Mouse (Mus musculus): ENCODE data around the gene Trim41. TPM values are rescaled to one million over a fixed set of nuclear protein-coding genes. Genes with fewer than 3 reads are reported as not detected.

Gene Trim41
- total and polyA plus RNA-seq, 2 experiments from 2014 or later = 2.7 to 39.6 TPM

DNA sequence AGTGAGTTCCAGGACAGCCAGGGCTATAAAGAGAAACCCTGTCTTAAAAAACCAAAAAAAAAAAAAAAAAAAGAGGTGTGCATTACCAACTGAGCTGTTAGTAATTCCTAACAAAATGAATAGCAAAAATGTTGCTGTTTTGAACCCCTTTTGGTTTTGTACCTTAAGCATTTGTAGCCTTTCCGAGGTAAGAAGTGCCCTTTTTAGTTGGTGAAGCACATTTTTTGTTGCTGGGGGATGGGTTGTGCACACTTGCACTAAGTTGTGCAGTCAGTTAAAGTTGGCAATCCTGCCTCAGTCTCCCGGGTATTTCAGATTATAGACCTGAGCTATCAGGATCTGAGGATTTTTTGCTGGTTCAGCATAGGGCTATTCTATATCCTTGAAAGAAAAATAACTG is 12.2 kb downstream of the Trim41 start:
- TF ChIP-seq CTCF (IDR thresholded peaks at IDR 0.05; ENCODE audit: low read depth) = no peak
- TF ChIP-seq EP300 (IDR thresholded peaks at IDR 0.05; ENCODE audit: low read depth) = no peak
- H3K9me3 ChIP-seq (replicated peaks; ENCODE audit: control insufficient read depth, low read length) = no peaks in the 10 kb centered on the region
- 71% methylated on average over 2 of the region's 2 CpGs for WGBS
- no peak overlapping the region for H3K27ac ChIP-seq (ENCODE audit: low read depth)
- H3K4me3 ChIP-seq (ENCODE audit: low read depth, low read length) = no peak overlapping the region
- H3K27me3 ChIP-seq (ENCODE audit: control insufficient read depth, insufficient read depth, low read length) = no peaks in the 10 kb centered on the region
- H3K4me1 ChIP-seq (ENCODE audit: control insufficient read depth, insufficient read depth) = peaks cover 13% of the 10 kb centered on the region
- no peak overlapping the region for H3K9ac ChIP-seq (replicated peaks; ENCODE audit: low read depth, low read length)
- DNase-seq (ENCODE audit: low spot score) (no peak), ATAC-seq (ENCODE audit: insufficient read depth, low read depth) (no peak)
- H3K36me3 ChIP-seq (replicated peaks; ENCODE audit: control insufficient read depth, insufficient read depth, low read length) = peaks cover 80% of the 10 kb centered on the region
- no peak overlapping the region for H3K4me2 ChIP-seq (ENCODE audit: low read depth, low read length)

DNA sequence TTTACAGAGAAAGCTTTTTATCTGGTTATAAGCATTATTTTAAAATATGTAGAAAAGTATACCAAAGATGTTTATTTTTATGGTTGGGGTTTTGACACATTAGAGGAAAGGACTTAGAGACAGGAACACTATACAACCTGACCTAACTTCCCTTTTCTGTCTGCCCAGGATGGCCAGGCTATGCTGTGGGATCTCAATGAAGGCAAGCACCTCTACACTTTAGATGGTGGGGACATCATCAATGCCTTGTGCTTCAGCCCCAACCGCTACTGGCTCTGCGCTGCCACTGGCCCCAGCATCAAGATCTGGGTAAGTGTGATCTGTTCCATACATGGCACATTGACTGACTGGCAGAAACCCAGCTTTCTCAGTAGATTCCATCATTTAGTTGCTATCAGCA is 13.2 kb downstream of the Trim41 start:
- Histone ChIP-seq H3K4me2 (ENCODE audit: low read depth, low read length) (no peak overlapping the region), H3K4me1 (ENCODE audit: control insufficient read depth, insufficient read depth) (peaks cover 15% of the 10 kb centered on the region), H3K27ac (ENCODE audit: low read depth) (no peak overlapping the region), H3K27me3 (ENCODE audit: control insufficient read depth, insufficient read depth, low read length) (no peaks in the 10 kb centered on the region), H3K9me3 (replicated peaks; ENCODE audit: control insufficient read depth, low read length) (no peaks in the 10 kb centered on the region), H3K4me3 (ENCODE audit: low read depth, low read length) (no peak overlapping the region), H3K36me3 (replicated peaks; ENCODE audit: control insufficient read depth, insufficient read depth, low read length) (peaks cover 74% of the 10 kb centered on the region), H3K9ac (replicated peaks; ENCODE audit: low read depth, low read length) (no peak overlapping the region)
- ATAC-seq (ENCODE audit: insufficient read depth, low read depth) = no peak
- 94% methylated on average over 2 of the region's 2 CpGs for WGBS
- TF ChIP-seq CTCF (IDR thresholded peaks at IDR 0.05; ENCODE audit: low read depth) (no peak), EP300 (IDR thresholded peaks at IDR 0.05; ENCODE audit: low read depth) (no peak)
- no peak for DNase-seq (ENCODE audit: low spot score)

DNA sequence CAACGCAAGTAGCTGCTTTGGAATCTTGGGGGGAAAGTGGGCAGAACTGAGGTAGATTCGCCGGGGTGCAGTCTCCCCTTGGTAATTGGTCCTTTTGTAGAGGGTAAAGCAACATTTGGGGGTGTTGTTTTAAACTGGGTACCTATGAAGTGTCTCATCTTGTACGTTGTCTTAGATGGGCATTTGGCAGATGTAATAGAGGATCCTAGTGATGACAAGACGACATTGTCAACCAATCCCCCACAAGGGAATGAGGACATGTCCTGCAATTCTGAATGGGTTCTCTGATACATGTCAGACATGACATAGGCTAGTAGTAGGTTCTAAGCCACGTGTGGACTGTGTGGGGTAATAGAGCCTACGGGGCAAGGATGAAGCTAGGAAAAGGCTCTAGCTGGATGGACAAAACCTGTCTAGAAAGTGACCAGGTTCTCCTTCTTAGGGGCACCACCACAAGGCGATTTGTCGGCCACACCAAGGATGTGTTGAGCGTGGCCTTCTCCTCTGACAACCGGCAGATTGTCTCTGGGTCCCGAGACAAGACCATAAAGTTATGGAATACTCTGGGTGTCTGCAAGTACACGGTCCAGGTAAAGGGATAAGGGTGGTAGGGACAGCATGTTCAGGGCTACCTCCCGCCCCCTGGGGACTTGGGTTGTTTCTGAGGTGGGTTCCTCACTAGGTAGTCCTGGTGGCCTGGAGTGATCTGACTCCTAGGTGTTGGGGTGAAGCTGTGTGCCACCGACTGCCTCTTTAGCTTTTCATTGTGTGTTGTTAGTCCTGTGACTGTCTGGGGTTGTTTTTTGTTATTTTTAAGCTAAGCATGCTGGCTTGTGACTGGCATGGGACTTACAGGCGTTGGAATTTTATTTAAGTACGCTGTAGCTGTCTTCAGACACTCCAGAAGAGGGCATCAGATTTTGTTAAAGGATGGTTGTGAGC is 15.1 kb downstream of the Trim41 start:
- Histone ChIP-seq H3K9me3 (replicated peaks; ENCODE audit: control insufficient read depth, low read length) (no peaks in the 10 kb centered on the region), H3K27me3 (ENCODE audit: control insufficient read depth, insufficient read depth, low read length) (no peaks in the 10 kb centered on the region), H3K4me3 (ENCODE audit: low read depth, low read length) (peak overlapping the region; percentile 66), H3K36me3 (replicated peaks; ENCODE audit: control insufficient read depth, insufficient read depth, low read length) (peaks cover 55% of the 10 kb centered on the region), H3K27ac (ENCODE audit: low read depth) (no peak overlapping the region), H3K4me1 (ENCODE audit: control insufficient read depth, insufficient read depth) (peaks cover 18% of the 10 kb centered on the region), H3K4me2 (ENCODE audit: low read depth, low read length) (peak overlapping the region; percentile 83), H3K9ac (replicated peaks; ENCODE audit: low read depth, low read length) (peak overlapping the region; percentile 81)
- WGBS = 53% methylated on average over 17 of the region's 17 CpGs
- TF ChIP-seq EP300 (IDR thresholded peaks at IDR 0.05; ENCODE audit: low read depth) (no peak), CTCF (IDR thresholded peaks at IDR 0.05; ENCODE audit: low read depth) (no peak)
- DNase-seq (ENCODE audit: low spot score) = no peak
- ATAC-seq (ENCODE audit: insufficient read depth, low read depth) = no peak

DNA sequence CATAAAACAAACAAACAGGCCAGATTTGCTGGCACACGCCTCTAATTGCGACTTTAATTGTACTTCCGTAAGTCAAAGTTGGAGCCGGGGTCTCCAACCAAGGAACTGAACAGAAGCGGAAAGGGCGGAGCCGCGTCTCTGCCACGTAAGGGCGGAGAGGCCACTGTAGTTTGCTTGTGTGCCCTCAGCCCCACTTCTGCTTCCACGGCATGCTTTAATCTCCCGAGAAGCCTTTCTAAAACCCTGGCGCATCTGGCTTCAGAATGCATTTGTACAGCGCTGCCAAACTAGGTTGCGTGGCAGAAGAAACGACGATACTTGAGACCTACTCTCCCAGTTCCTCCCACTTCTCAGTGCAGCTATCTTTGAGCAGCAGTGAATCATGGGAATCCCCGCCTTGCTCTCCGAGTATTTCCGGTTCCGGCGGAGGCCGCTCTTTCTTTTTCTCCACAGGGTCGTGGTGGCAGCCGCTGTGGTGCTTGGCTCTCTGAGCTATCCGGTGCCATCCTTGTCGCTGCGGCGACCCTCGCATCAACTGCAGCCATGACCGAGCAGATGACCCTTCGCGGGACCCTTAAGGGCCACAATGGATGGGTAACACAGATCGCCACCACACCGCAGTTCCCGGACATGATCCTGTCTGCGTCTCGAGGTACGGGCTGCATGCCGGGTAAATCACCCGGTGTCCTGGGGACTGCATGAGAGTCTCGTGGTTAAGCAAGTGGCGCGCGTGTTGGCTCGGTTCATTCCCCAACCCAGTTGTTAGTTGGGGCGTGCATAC is 17.0 kb downstream of the Trim41 start, which contains the start of gene Rack1:
Rack1 (plus strand) TSS at position 412 of the 781 bp plus-strand sequence.
- Histone ChIP-seq H3K4me1 (ENCODE audit: control insufficient read depth, insufficient read depth) (peaks cover 18% of the 10 kb centered on the region), H3K36me3 (replicated peaks; ENCODE audit: control insufficient read depth, insufficient read depth, low read length) (peaks cover 35% of the 10 kb centered on the region), H3K27ac (ENCODE audit: low read depth) (peak within 1 kb of the TSS; percentile 97), H3K4me2 (ENCODE audit: low read depth, low read length) (peak within 1 kb of the TSS; percentile 83), H3K27me3 (ENCODE audit: control insufficient read depth, insufficient read depth, low read length) (no peaks in the 10 kb centered on the region), H3K9me3 (replicated peaks; ENCODE audit: control insufficient read depth, low read length) (no peaks in the 10 kb centered on the region), H3K9ac (replicated peaks; ENCODE audit: low read depth, low read length) (peak within 1 kb of the TSS; percentile 81), H3K4me3 (ENCODE audit: low read depth, low read length) (peak within 1 kb of the TSS; percentile 66)
- TF ChIP-seq EP300 (IDR thresholded peaks at IDR 0.05; ENCODE audit: low read depth) (peak; percentile 82), CTCF (IDR thresholded peaks at IDR 0.05; ENCODE audit: low read depth) (no peak)
- DNase-seq (ENCODE audit: low spot score) (peak; percentile 96), ATAC-seq (ENCODE audit: insufficient read depth, low read depth) (peak; percentile 92)
- under 1% methylated on average over 47 of the region's 47 CpGs for whole genome bisulfite sequencing

All from heart, postnatal 0 days (tissue).